Mouse (Mus musculus) frontal cortex, postnatal 25 days (tissue): ENCODE data around the gene Spop.
"Not testable (repeated sequence)": the region's sequence is repeated elsewhere in the genome, so short reads cannot be mapped to it uniquely, and the experiment has no call there.

ENCODE experiments used
- DNase-seq, 2 experiments: peaks; one replicate each; pipeline ENCODE4 v3.0.0; 2022; ENCODE audit warnings: low spot score in 2 of 2

Spop gene

DNA sequence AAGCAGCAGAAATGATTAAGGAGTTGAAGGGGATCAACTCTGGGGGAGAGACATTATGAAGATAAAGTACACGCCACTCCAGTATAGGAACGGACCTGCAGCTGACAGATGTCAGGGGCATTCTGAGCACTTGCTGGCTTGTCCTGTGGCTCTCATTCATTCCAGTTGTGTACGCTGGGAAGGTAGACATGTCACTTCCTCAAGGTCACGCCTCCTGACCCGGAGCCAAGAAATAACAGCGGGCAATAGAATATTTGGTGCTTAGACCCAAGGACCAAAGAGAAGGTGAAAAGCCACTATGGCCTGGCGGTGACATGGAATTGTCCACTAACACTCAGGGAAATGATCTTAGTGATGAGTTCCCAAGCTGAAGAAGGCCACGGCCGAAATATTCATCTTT lies 82.0 kb downstream of the Spop start:
- DNase-seq, result no peak

DNA sequence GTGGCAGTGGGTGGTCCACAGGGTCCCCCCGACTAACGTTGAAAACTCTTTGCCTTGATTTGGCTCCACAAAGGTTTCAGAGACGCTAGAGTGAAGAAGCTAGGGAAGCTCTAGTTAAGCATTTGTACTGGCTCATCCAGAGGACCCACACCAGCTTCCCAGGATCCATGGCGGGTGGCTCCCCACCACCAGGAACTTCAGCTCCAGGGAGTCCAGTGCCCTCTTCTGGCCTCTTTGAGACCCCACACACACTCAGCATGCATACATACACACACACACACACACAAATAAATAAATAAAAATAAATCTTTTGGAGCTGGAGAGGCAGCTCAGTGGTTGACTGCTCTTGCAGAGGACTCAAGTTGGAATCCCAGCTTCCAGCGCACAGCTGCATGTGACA lies 84.0 kb downstream of the Spop start:
- DNase-seq, result no peak

DNA sequence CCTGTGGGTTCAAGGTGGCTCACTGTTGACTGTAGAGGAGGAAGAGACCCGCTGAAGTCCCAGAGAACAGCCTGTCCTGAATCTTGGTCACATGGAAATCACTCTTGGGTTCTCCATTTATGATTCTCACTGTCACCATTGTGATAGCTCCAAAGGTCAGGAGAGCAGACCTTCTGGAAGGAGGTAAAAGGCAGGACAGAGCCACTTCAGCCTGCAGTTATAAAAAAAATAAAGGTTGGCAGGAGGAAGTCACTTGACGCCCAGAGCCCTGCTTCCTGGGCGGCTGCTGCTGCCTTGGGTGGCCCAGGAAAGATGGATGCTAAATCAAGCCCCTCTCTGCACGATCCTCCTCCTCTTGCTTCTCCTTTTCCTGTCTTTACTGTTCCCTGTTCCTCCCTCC lies 86.5 kb downstream of the Spop start:
- no peak for DNase-seq

DNA sequence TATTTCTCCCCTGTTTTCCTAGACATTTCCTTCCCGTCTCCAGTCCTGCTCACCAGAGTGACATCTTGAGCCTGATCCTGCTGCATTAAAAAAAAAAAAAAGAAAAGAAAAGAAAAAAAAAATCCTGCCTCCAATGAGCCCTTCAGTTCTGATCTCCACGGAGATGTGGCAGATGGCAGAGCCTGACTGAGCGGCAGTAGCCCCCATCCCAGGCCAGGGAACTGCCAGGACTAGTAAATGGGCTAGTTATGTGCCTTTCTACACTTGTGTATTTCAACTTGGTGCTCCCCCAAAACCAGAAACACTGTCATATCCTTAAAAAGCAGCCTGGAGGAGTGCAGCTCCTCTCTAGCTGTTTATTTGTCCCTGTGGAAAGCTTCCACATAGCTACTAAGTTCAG lies 87.0 kb downstream of the Spop start:
- no peak for DNase-seq

DNA sequence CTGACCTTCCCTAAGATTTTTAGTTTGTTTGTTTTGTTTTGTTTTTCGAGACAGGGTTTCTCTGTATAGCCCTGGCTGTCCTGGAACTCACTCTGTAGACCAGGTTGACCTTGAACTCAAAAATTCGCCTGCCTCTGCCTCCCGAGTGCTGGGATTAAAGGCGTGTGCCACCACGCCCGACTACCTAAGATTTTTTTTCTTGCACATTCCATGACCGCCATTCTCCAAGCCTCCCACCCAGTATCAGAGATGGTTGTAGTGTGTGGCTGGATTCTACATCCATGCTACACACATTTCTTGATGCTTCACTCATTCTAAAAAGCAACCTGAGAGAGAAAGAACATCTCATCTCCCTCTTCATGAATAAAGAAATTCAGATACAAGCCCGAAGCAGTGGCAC lies 87.9 kb downstream of the Spop start:
- DNase-seq, result not testable (repeated sequence)

DNA sequence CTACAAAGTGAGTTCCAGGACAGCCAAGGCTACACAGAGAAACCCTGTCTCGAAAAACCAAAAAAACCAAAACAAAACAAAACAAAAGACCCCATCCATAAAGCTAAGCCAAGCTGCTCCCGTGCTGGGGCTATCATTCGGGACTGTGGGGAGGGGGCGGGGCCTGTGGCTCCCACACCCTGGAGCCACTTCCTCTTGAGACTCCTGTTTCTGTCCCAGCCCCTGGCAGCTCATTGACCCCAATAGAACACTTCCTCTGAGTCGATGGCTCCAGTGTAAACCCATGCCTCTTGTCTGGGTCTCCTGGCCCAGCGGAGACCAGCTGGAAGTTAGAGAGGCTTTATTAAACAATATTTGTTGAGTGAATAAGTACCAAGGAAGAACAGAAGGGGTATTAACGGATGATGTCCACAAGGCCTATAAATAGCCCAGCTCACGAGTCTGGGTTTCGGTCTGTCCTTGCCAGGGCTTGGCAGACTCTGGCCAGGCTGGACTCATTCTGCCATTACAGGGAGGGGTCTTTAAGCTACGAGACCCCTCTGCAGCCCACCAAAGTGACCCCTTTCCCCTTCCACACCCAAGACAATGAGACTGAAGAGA lies 89.8 kb downstream of the Spop start:
- no peak for DNase-seq

DNA sequence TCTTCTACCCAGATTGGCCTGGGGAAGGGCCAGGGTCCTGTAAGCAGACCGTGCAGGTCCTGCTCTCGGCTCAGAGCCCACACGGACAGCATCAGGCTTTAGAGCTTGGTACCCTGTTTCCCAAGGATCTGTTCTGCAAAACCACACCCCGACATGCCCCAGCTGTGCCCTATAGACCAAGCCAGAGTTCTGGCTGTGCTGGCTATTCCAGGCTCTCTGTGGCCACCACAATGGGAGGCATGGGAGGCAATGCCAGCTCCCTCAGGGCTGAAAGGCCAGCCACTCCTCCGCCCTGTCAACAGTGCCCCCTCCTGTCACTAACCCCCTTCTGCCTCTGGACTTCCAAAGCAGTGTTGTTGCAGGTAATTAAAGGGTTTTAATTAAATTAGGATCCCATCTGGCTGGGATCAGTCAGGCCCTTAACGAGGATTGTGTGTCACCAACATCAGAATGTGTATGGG lies 90.4 kb downstream of the Spop start:
- no peak for DNase-seq

DNA sequence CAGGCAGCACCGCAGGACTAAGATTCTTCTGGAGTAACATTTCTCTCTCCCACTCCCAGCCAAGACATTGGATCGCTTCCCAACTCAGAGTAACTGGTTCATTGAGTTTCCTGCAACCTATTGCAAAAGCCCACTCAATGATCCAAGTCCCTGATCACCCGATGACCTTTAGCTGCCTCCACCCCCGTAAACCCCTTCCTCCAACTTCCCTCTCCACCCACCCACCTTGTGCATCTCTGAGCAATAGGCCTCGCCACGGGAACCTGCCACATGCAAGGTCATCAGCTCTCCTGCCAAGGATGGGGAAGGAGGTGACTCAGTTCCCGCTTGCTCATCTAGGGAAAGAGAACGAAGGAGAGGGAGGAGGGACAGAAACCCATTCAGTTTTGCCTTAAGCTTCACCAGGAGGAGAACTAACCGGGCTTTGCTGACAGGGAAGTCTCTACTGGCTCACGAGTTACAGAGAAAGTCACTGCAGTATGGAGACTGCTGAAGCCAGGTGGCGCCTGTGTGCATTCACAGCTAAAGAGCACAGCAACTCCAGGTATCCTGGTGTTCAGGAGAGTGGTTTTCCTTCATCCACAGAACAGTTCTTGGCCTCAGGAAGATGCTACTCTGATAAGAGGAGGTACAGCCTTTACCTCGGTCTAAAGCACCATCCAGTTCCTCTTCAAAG lies 93.3 kb downstream of the Spop start:
- DNase-seq, result no peak

DNA sequence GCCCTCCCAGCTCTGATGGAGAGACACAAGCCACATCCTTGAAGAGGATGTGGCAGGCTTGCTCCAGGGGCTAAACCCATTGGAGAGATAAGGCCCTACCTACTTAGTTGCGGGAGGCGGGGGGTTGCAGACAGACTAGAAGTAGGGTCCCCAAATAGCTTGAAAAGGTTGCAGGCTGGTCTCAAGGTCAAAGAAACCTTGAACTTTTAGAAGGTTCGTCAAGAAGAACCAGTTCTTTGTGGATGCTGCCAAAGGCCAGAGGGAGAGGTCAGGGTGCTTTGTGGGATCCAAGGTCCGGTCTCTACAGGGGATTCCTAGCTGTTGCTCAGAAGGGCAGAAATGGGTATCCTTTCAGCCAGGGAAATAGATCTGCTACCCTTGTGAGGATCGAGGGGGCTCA lies 93.9 kb downstream of the Spop start:
- no peak for DNase-seq

DNA sequence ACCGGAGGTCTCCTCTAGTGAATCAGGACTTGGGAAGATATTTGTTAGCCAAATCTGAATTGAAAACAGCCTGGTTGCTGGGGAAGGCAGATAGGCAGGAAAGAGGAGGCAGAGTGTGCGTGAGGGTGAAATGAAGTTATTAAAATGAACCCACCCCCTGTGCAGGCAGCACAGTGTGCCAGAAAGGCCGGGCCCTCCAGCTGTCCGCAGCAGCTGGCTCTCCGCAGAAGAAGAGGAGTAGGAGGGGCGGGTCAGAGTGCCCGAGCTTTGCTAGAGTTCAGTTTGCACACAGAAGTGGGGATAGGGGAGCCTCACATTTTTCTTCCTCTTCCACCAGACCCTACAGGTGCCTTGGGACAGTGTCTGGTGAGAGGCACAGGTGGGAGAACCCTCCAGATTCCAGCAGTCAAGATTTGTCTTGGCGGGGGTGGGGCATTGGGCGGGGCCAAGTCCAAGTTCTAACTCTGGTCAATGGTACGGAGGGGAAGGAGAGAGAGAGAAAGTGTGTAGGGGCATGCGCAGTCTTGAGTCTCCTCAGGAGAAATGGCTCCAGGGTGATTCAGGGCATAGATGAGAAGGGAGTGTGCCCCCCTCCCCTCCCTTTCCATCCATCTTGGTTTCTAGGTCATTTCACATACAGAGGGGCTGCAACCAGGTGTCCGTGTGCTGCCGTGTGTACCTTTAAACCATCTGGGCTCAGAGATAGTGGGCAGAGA lies 94.5 kb downstream of the Spop start:
- DNase-seq, result no peak

DNA sequence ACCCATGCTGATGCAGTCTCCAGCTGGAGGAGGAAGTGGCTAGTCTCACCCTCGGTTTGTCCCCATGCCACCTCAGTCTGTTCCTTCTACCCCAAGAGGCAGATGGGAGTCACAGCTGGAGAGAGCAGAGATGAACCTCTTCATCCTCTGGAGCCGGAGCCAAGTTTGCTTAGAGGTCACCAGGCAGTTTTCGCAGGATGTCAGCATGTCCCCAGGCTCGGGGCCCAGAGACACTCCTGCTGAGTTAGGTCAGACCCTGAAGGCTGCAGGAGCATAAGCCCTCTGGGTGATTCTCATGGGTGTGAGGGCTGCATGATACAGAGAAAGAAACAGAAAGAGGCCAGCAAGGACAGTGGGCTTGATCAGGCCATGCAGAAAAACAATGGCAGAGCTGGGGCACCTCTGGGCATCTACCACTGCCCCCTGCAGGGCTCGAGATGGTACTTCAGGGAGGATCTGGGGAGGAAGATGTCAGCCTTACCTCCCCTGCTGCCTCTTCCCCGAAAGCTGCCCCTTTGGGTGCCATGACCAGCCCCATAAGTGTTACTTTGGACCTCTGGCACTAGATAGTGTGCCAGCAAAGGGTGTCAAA lies 95.3 kb downstream of the Spop start:
- no peak for DNase-seq

DNA sequence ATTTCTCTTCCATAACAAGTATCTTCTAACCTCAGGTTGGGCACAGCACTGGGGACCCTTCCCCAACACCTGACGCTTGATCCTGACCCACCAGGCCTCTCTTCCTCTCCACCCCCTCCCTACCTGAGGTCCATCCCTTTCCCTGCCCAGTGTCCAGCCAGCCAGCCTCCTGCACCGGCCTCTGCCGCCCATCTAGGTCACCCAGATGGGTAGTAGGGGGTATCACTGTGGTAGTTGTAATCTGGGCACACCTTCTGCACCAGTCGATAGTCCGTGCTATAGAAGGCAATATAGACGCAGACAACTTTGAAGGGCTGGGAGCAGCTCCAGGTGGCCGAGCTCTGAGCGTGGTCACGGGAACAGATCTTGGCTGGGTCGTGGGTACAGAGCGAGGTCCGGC lies 96.8 kb downstream of the Spop start:
- DNase-seq, result no peak

DNA sequence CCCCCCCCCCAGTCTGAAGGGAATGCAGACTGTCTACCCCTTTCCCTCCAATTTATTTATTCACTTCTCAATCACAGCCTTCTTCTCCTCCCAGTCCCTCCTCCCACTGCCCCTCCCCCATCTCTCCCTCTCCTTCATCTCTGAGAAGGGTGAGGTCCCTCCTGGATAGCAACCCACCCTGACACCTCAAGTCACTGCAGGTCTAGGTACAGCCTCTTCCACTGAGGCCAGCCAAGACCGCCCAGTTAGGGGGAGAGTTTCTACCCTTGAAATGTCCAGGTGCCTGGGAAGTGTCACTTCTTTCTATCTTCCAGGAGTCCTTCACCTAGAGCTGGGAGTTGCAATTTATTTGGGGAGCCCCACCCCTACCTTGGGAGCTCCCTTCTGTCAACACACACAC lies 98.0 kb downstream of the Spop start:
- no peak for DNase-seq

DNA sequence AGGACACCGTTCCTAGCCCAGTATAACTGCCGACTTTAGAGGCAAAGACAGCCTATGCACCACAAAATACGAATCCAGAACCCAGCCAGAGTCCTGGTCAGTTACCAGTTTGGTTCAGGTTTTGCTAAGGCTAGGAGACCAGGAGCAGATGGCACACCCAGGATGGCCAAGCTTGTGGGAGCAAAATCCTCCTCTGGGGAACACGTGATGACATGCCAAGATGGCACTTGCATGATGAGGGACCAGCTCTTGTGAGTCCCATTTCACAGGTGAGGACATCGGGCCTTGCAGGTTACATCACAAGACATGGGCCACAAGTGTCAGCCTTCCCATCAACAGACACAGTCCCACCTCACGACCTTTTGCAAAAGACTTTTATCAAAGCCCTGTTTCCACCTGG lies 98.5 kb downstream of the Spop start:
- DNase-seq, result no peak

DNA sequence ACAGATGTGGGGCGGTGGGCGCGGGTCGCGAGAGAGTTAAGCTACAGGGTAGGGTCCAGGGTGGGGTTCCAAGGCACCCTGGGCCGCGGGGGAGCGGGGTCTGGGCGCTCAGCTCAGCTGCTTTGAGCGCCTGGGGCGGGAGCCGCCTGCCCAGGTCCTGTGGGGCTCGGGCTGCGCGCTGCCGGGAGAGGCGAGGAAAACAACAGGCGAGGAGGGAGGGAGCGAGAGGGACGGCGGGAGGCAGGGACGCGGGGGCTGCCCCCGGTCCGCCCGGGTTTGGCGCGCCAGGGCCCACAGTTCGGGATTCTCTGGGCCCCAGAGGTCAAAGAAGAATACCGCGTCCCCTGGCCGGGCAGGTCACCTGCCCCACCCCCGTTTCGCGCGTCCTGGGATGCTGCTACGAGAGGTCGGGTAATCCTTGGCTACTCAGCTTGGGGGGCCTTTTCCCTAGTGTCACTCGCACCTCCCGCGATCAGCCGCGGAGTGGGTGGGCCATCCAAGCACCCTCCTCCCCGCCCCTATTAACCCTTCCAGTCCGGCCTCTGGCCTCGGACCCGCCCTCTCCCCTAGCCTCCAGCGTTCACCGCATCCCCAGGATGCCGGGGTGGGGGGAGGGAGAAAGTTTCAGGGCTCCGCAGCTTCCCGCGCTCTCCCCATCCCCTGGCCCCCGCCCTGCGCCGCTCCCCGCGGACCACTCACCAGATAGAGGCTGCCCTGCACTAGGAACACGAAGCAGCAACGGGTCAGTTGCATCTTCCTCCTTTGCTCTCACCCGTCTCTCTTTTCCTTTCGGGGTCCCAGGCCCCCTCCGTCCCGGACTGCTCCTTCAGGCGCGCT lies 99.8 kb downstream of the Spop start:
- DNase-seq, result no peak

DNA sequence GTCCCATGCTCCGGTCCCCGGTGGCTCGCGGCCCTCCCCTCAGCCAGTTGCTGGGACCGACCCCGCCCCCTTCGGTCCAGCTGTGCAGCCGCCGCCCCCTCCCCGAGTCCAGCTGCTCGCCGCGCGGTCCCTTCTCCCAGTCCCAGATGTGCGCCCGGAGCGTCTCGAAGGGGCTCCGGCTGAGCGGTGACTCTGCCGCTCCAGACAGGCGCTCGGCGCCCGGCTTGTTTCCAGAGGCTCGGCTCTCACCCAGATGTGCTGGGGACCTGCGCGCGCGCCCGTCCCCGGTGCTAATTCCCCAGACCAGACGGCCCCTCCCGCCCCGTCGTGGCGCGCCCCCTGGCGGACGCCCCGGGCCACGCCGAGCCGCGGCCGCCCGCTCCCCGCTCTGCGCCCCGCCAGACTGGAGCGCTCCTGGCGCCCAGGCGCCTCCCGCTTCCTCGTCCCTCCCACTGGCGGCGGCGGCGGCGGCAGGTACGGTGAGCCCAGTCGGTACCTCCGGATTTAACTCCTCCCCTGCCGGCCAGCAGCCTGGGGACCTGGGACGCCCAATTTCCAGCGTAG lies 100.5 kb downstream of the Spop start, which contains the start of gene Nxph3:
TSS of gene Nxph3 (minus strand) at position 273 of the 564 bp plus-strand sequence.
- no peak for DNase-seq

DNA sequence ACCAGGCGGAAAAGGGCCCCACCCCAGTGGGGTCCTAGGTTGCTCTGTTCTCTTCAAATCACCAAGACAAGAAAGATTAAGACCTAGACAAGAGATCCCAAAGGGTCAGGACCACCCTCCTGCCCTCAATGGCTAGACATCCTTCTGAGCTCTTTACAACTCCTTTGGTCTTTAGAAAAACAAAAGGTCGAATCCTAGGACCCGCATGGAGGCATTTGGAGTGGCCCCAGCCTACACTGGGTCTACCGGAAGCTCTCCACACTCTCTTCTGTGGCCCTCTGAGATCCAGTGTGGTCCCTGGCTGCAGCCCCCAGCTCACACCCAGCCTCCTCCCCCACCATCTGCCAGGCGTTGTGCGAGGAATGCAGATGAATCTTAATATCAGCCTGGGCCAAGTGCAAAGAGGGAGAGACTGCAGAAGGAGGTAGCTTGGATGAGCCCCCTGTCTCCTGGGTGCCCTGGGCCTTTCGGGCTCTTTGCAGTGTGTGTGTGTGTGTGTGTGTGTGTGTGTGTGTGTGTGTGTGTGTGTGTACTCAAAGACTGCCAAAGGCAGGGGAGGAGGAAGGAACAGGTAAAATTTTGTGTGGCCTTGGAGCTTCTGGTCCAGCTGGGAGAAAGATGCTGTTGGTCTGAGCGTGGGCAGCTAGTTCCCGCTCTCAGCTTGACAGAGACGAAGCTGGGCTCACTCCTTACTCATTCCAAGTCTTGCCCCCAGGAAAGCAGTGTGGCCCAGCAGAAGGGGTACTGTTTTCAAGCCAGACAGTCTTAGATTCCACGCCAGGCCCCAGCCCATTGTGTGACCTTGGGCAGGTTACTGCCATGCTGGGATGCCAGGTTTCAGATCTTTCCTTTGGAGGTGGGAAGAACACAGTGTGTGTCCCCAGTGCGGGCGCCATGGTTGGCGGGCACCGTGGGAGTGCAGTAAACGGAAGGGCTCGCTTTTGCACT lies 101.8 kb downstream of the Spop start:
- DNase-seq, result no peak

DNA sequence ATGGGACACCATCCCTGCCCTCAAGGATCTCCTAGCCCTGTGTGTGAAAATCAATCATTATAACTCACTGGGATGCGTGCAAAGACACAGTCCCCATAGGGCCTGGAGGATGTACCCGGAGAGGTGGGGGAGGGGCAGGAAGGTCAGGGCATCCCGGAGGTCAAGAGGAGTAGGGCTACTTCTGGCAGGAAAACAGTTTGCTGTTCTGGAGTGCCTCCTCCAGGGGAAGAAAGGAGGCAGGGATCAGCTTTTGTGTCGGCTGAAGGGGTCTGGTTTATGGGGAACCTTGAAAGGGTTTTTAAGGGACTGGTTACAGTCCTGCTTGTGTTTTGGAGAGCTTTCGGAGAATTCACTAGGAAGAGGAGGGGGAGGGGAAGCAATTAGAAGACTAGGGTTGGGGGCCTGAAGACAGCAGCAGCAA lies 102.6 kb downstream of the Spop start:
- DNase-seq, result no peak

DNA sequence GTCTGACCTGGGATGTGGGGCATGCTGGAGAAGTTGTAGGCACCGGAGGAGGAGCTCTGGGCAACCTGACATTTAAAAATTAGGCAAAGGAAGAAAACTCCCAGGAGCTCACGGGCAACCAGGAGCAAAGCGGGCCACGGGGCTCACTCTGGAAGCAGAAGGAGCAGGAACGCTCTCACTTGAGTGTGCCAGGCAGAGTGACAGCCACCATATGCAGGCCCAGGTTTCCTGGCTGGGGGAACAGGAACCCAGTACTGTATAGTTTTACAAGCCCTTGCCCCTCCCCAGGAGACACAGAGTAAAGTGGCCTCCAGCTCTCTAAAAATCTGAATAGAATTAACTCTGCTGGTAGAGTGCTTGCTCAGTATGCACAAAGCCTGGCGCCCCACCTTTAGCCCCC lies 103.3 kb downstream of the Spop start:
- no peak for DNase-seq

DNA sequence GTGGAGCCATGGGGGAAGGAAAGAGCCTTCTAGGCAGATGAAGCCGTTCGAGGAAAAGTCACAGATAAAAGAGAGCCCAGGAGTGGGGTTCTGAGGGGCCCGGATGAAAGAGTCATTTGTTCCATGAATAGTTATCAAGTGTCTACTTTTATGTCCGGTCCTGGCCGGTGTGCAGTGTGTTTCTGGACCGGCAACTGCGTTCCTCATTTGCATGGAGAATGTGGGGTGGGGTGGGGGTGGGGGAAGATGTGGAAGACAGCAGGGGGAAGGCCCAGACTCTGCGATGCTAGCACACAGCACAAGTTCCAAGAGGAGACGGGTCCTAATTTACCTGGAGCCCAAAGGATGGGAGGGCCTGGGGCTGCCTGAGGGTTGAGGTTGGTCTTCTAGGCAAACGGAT lies 105.4 kb downstream of the Spop start:
- no peak for DNase-seq
